Mouse (Mus musculus) MN1 (cell line): ENCODE results near the gene Gm10184.
"Not testable (repeated sequence)": the region's sequence is repeated elsewhere in the genome, so short reads cannot be mapped to it uniquely, and the experiment has no call there.

Experiments
- DNase-seq: peaks from one replicate; pipeline ENCODE4 v3.0.0-alpha.2; 2016; ENCODE audit warnings: low spot score

Gene Gm10184

GRCm38 (mm10) chr17:89910349-89910748 lies at the start of gene Gm10184:
Gene Gm10184 (minus strand): TSS chr17:89910449.
- DNase-seq, result no peak

GRCm38 (mm10) chr17:89933950-89934349 lies 23.7 kb upstream of the Gm10184 start:
- DNase-seq, result no peak

- DNase-seq, result no peak
Measured at GRCm38 (mm10) chr17:89907686-89908085, 2.6 kb downstream of the Gm10184 start.

- not testable (repeated sequence) for DNase-seq
Measured at GRCm38 (mm10) chr17:89904701-89905100, 5.5 kb downstream of the Gm10184 start.

- no peak for DNase-seq
Measured at GRCm38 (mm10) chr17:89902767-89903166, 7.5 kb downstream of the Gm10184 start.

GRCm38 (mm10) chr17:89900610-89901009 lies 9.6 kb downstream of the Gm10184 start:
- DNase-seq, result no peak

GRCm38 (mm10) chr17:89899813-89900212 lies 10.4 kb downstream of the Gm10184 start:
- no peak for DNase-seq

- no peak for DNase-seq
Measured at GRCm38 (mm10) chr17:89864996-89865395, 45.3 kb downstream of the Gm10184 start.
